Mouse (Mus musculus) gastrocnemius, adult 2 months (tissue): Measurements from ENCODE around the gene Slc35f5. TPM values are rescaled to one million over a fixed set of nuclear protein-coding genes. Genes with fewer than 3 reads are reported as not detected.
A peak's percentile ranks its signal among the peaks of the same experiment; 100 is the strongest.

Experiments used
- DNase-seq: peaks from one replicate; pipeline ENCODE4 v3.0.0; 2022
- H3K27ac ChIP-seq: fragments of 200-600 bp; 2 replicates; pipeline ENCODE4 v1.8.1; 2022; ENCODE audit warnings: mild to moderate bottlenecking
- H3K4me3 ChIP-seq: fragments of 200-600 bp; 2 replicates; pipeline ENCODE4 v1.8.1; 2022; ENCODE audit warnings: mild to moderate bottlenecking, moderate library complexity
- CTCF ChIP-seq: fragments of 200-600 bp; IDR thresholded peaks from 2 replicates; pipeline ENCODE4 v1.8.1; 2022; ENCODE audit warnings: antibody characterized with exemption, mild to moderate bottlenecking, moderate library complexity
- intact Hi-C: fragments of 180-260 bp; cut with DNase I; formaldehyde crosslinking; loops from one replicate; pipeline ENCODE4 v1.15.1; 2025
- total RNA-seq, 2 experiments: library from RNA; stranded (reverse); gene quantifications; 2 replicates each; pipeline ENCODE4 v1.2.3; 2021

The Slc35f5 gene
- total RNA-seq, 2 experiments from 2014 or later = 21.7 to 26.2 TPM

DNA sequence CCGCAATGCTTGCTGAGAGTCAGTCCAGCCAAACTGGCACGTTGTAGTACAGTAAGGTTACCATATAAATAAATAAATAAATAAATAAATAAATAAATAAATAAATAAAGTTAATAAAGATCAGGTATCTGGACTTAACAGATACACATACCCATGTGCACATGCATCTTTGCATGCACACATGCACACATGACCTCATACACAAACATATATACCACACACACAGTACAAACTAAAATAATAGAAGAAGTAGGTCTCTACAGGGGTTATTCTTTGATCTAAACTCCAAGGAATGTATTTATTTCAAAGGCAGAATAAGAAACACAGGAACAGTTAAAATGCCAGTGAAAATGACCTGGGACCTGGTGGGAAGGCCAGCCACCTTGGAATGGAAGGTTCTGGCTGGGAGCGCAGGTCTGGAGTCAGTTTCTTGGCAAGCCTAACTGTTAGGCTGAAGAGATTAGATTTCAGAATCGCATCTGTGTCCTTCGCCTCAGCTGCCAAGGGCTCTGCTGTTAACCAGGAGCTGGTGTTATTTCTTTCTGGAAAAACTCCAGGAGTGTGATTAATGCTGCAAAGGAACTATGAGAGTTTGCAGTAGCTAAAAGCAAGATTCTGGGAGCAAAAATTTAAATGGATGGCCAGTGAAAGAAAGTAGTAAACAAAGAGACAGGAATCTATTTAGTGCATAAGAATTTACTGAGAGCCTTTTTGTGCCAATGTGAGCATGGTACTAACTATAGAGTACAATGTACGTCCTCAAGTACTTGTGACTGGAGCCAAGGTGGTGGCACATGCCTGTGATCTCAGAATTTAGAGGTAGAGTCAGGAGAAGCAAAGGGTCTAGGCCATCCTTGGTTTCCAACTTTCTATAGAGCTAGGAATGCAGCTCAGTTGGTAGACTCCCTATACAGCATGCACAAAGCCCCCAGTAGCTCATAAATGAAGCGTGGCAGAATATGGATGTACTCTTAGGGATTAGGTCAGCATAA is 18.1 kb upstream of the Slc35f5 start:
- peak overlapping the region; percentile 31 for H3K27ac ChIP-seq

DNA sequence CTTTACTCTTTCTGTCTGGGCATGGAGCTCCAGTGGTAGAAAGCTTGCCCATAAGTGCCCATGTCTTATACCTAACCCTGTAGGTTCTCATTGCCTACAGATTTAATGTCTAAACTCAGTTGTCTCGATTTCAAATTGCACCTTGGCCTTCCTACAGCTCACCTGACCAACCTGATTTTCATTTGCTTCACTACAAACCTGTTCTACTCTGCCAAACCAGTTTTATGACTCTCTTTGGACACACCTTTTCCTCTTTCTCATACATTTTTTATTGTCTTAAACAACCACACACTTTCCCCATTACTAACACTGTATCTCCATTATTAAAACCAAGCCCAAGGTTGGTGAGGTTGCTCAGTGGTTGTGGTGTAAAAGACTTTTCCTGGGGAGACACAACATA is 10.5 kb upstream of the Slc35f5 start:
- Histone ChIP-seq H3K27ac (no peak overlapping the region), H3K4me3 (no peak overlapping the region)
- intact Hi-C loops = no loop called here
- no peak for TF ChIP-seq CTCF
- DNase-seq = no peak

More for the DNA sequence above, 18.1 kb upstream of the Slc35f5 start:
- peak; percentile 80 for DNase-seq
- intact Hi-C loops = loop anchor here (2.0 kb wide), 1 partner anchor 18 kb away; the partner anchor contains the start of gene Slc35f5
- TF ChIP-seq CTCF = no peak
- H3K4me3 ChIP-seq = no peak overlapping the region

DNA sequence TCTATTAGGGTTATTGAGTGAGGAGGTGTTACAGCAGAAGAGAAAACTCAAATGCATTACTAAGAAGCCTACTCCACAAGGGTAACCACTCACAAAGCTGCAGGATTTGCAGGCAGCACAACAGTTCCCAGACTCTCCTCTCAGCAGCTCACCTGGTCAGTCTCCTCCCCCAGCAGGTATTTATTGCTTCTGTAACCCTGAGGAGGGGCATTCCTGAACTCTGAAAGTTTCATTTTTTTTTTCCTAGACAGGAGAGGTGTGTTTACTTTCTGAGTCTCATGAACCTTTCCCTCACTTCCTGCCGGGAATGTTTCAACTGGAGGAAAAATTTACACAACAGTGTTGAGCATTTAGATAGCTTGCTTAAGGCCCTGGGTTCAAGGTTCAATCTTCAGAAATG is 10.0 kb upstream of the Slc35f5 start:
- intact Hi-C loops = no loop called here
- DNase-seq = no peak
- TF ChIP-seq CTCF = no peak
- Histone ChIP-seq H3K27ac (no peak overlapping the region), H3K4me3 (no peak overlapping the region)

DNA sequence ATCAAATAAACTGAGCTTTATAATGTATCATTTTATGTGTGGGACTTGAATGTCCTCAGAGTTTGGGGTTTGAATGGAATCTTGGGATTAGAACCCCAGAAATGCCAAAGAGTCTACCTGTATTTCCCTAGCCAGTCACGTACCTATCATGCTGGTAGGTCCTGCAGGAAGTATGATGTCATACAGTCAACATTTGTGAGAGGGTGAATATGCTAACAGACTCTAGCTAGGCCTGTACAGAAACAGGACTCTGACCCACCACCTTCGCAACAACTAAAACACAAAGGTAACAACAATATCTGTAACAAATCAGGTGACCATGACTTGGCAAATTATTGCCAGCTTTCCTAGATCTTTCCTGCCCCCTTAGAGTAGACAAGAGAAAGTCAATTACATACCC is 8.8 kb upstream of the Slc35f5 start:
- H3K4me3 ChIP-seq = no peak overlapping the region
- no peak for DNase-seq
- intact Hi-C loops = no loop called here
- H3K27ac ChIP-seq = no peak overlapping the region
- no peak for TF ChIP-seq CTCF

DNA sequence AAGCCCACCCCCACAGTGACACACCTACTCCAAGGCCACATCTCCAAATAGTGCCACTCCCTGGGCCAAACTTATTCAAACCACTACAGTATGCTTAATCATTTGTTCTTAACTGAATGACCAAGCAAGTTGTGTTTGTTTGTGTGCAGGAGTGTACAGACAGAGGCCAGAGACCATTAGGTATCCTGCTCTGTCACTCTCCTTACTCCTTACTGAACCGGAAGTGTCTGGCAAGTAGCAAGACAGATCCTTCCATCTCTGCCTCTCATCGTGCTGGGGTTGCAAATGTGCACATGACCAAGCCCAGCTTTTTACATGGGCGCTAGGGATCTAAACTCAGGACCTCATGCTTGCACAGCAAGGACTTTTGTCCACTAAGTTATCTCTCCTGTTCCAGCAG is 1.1 kb upstream of the Slc35f5 start:
- no peak for TF ChIP-seq CTCF
- intact Hi-C loops = no loop called here
- no peak for DNase-seq
- peak overlapping the region; percentile 85; the same call in 1 of the 2 replicates for H3K4me3 ChIP-seq
- peak overlapping the region; percentile 95 for H3K27ac ChIP-seq

DNA sequence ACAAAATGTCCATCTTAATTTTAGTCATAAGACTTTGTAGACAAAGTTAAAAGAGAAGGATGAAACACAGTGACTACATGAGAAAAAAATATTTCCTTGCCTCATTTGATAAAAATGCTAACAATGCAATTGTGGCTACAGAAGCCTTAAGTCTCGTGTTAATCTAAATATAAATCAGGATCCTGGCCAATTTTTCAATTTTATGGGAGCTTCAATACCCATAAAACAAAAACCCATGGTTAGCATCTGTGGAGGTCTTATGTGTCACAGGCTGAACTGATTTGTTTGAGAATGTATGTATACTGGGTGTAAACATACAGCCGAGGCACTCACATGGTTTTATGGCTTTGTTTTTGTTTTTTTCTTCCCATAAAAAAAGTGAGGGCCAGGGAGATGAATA is 674 bp upstream of the Slc35f5 start:
- TF ChIP-seq CTCF = no peak
- H3K4me3 ChIP-seq = peak overlapping the region; percentile 85
- peak overlapping the region; percentile 95 for H3K27ac ChIP-seq
- no peak for DNase-seq
- intact Hi-C loops = loop anchor here (1.0 to 5.0 kb wide), 3 partner anchors 17 to 125 kb away; no protein-coding TSS in a partner anchor

DNA sequence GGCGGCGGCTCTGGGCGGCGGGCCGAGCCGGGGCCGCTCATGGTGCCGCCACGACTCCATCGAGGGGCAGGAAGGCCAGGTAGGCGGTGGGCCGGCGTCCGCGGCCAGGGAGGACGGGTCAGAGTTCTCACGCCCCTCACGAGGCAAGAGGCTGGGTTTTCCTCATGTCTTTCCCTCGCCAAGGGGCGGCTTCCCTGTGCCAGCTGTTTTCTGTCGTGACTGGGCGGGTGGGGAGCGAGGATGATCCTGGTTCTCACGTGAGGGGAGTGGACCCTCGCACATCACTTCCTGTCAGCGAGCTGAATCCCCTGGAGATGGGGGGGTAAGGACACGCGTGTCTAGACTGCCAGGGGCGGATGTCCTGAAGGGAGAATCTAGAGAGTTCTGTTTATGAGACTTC is 811 bp downstream of the Slc35f5 start:
- H3K27ac ChIP-seq = peak overlapping the region; percentile 95
- intact Hi-C loops = loop anchor here (2.0 to 5.0 kb wide), 2 partner anchors 18 to 44 kb away; no protein-coding TSS in a partner anchor
- no peak for DNase-seq

DNA sequence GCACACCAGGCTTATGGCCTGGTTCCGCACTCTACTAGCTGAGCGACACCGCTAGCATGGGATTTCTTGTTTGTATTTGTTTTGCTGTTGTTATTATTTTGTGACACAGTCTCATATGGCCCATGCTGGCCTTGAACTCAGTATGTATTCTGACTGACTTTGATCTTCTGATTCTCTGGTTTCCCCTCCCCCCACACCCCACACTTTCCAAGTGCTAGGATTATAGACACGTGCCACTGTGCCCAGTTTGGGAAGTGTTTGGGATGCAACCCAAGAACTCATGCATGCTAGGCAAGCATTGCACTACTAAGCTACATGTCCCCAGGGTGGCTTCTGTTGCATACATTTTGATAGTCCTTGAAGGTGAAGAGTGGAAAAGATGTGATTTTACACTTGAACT is 1.4 kb downstream of the Slc35f5 start:
- H3K4me3 ChIP-seq = peak overlapping the region; percentile 85
- no peak for DNase-seq
- intact Hi-C loops = loop anchor here (2.0 to 5.0 kb wide), 2 partner anchors 19 to 45 kb away; no protein-coding TSS in a partner anchor
- no peak for TF ChIP-seq CTCF
- peak overlapping the region; percentile 95 for H3K27ac ChIP-seq

More for the DNA sequence above, 811 bp downstream of the Slc35f5 start:
- no peak for TF ChIP-seq CTCF
- H3K4me3 ChIP-seq = peak overlapping the region; percentile 85

DNA sequence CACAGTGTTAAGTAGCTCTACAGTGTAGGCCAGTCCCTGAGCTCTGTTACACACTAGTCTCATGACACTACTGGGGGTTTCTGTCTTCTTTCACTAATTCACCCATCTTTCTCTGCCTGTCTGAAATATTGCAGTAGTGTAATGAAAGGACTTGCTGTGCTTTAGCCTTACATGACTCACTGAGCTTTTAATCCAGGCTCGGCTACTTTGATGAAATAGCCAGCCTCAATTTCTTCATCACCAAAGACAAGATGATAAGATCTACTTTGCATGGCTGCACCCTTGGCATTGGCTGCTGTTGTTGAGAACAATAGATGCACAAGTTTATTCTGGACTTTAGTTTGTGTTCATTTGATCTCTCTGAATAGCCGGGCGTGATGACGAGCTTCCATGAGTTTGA is 7.7 kb downstream of the Slc35f5 start:
- Histone ChIP-seq H3K27ac (no peak overlapping the region), H3K4me3 (no peak overlapping the region)
- no peak for DNase-seq
- intact Hi-C loops = no loop called here
- no peak for TF ChIP-seq CTCF

DNA sequence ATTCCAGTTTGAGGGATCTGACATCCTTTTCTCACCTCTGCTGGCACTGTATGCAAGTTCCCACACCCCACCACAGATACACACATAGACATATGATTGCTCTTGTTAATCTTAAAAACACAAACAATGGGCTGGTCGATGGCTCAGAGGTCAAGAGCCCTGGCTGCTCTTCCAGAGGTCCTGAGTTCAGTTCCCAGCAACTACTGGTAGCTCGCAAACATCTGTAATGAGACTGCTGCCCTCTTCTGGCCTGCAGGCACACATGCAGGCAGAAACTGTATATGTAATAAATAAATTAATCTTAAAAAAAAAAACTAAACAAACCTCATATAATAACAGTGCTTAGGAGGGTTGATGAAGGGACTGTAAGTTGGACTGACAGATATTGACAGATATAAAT is 13.8 kb downstream of the Slc35f5 start:
- no peak for DNase-seq
- peak overlapping the region; percentile 78; the same call in 1 of the 2 replicates for H3K27ac ChIP-seq
- peak; percentile 72 for TF ChIP-seq CTCF
- intact Hi-C loops = loop anchor here (5.0 kb wide), 1 partner anchor 202 kb away; no protein-coding TSS in a partner anchor
- no peak overlapping the region for H3K4me3 ChIP-seq

DNA sequence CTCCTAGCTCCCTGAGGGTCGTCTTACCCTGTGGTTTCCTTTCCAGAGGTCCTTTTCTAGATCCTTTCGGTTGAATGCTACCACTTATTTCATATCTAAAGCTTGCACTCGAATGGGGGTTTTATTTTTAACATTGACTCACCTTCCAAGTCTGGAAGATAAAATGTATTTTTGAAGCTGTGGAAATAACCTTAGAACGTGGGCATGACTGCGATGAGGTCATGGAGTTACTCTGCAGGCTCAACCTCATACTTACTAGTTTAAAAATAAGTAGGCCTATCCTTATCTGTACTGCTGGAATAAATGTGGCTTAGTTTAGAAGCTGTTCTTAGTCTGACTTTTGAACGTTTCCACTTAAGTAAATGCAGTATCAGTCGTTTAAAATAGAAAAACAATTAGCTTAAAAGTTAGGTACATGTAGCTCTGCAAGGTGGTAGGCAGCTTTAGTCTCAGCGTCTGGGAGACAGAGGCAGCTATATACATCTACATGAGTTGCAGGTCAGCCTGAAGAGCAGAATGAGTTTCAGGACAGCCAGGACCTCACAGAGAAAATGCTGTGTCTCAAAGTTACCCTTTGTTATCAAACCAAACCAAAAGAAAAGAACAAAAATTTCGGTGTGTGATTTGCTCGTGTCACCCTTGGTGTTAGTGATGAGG is 15.2 kb downstream of the Slc35f5 start:
- no peak for TF ChIP-seq CTCF
- H3K27ac ChIP-seq = peak overlapping the region; percentile 78
- no peak overlapping the region for H3K4me3 ChIP-seq
- no peak for DNase-seq
- intact Hi-C loops = no loop called here

DNA sequence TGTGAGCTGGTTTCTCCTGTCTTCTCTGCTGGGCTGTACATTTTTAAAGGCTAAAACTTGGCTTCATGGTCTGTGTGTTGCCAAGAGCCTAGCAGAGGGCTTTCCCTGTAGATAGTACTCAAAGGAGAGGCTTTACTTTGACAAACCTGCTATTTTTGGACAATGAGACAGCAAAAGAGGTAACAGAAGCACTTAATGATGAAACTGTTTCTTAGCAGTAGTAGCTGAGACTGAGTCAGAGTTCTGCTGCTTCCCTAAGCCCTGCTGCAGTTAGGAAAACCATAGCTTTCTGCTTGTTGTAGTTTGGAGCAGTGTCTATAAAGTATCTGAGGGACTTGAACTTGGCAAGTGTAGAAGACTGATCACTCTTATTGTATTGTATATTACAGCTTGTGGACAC is 16.6 kb downstream of the Slc35f5 start:
- DNase-seq = no peak
- H3K27ac ChIP-seq = peak overlapping the region; percentile 78
- intact Hi-C loops = no loop called here

DNA sequence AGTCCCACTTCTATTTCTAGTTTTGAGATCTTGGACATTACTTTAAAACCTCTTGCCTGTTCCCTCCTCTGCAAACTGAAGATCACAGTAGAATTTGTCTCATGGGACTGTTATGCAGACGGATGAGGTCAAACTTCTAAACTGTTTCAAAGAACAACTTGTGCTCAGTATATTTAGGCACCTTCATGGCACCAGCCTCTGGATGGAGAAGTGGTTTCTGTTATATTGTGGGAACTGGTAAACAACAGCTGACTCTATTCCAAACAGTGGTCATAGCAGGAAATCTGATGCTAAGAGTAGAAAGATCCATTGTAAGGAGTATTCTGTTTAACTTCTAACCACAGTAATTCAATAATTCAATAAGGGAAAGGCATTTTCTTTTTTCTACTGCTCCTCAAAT is 17.7 kb downstream of the Slc35f5 start:
- peak overlapping the region; percentile 78 for H3K27ac ChIP-seq
- no peak overlapping the region for H3K4me3 ChIP-seq
- TF ChIP-seq CTCF = no peak
- DNase-seq = no peak
- intact Hi-C loops = no loop called here

More for the DNA sequence above, 16.6 kb downstream of the Slc35f5 start:
- no peak for TF ChIP-seq CTCF
- no peak overlapping the region for H3K4me3 ChIP-seq
